Mouse (Mus musculus) myocyte (in vitro differentiated cells): Measurements from ENCODE around the gene Ccni.

Experiments
- CEBPB ChIP-seq: IDR thresholded peaks from 2 replicates; pipeline ENCODE4 v1.6.1; 2011; ENCODE audit warnings: mild to moderate bottlenecking, moderate library complexity; ENCODE audit not compliant: poor library complexity, insufficient read depth, severe bottlenecking
- POLR2A ChIP-seq: IDR thresholded peaks from one replicate; pipeline ENCODE4 v1.6.1; 2011; ENCODE audit warnings: low read depth, mild to moderate bottlenecking, control low read depth, moderate library complexity; ENCODE audit not compliant: insufficient read length
- POLR2AphosphoS2 ChIP-seq: IDR thresholded peaks from one replicate; pipeline ENCODE4 v1.6.1; 2011; ENCODE audit warnings: low read depth, control low read depth; ENCODE audit not compliant: insufficient read length
- TCF12 ChIP-seq: IDR thresholded peaks from one replicate; pipeline ENCODE4 v1.6.1; 2011; ENCODE audit warnings: mild to moderate bottlenecking, control low read depth; ENCODE audit not compliant: poor library complexity, insufficient read depth, severe bottlenecking

DNA sequence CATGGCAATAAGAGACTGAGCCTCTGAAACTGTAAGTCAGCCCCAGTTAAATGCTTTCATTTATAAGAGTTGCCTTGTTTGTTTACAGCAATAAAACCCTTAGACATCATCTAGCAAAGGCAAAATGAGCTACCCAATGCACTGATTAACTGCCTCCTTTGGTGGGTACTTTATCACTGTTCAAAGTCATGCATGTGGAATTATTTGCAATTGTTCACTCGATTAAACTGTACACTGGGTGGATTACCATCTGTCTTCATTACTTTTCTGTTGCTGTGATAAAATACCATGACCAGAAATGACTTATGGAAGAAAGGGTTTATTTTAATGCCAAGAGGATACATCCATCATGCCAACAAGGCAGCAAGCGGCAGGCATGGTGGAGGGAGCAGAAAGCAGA is 39.0 kb upstream of the Ccni start:
- TF ChIP-seq POLR2AphosphoS2 (no peak), POLR2A (no peak), TCF12 (no peak), CEBPB (no peak)
